Mouse (Mus musculus) lung, postnatal 4 days (tissue): ENCODE measurements at regions not wholly inside any gene's neighbourhood (a gene's known extent, or its start where the extent isn't known, plus 50 kb on each side); places are given as distances from the start of the nearest gene placed in this dataset.

Experiments used
- DNase-seq, 2 experiments: peaks; one replicate each; pipeline ENCODE4 v3.0.0; 2021

- DNase-seq = no peak
These were observed 190.0 kb upstream of the Tgfbr2 start for GRCm38 (mm10) chr9:116365016-116365685.

DNA sequence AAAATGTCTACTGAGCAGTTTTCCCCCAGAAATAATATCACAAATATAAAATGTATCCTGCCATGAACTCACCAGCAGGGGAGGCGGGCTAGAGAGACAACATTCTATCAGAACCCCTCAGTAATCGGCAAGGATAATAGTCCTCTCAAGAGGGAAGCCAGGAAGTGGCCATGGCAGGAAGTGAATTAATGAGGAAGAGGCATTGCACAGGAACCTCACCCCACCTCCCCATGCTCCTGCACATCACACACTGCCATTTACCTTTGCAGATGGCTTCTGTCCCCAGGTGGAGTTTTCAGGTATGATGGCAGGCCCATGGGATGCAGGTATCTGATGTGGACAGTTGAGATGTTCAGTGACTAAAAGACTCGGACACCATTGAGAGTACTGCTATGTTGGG, 185.9 kb upstream of the Tgfbr2 start:
- DNase-seq = no peak

DNA sequence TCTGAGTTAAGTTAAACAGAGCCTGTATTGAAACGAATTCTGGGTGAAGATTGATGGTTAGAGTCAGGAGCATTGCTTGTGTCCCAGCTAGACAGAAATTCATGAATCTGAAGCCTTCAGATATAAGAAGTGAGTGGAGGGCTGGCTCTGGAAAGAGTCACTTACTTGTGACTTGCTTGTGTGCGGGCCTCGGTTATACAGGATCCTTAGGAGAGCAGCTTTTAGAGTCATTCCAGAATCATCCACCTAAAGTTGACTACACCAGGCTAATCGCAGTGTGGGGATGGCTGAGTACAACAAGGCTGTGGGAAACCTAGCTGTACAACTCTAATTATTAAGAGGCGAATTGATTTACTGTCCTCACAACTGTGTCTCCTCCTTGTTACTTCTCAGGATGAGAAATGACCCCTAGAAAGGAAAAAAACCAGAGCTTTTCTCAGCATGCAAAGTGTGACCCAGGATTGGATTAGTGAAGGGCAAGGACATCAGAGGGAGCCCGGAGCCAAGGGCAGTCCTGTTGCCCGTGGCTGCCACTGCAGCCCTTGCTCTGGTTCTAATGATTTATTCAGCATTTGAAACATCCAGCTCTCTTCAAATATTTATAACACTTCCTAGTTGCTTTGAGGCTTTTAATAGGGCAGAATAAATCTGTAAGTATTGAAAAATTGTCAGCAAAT, 179.0 kb upstream of the Tgfbr2 start:
- no peak for DNase-seq

GRCm38 (mm10) chr9:116352801-116353494, 177.8 kb upstream of the Tgfbr2 start:
- DNase-seq = peak; percentile 62 to 83

- DNase-seq = peak; percentile 41 to 73
These were observed 175.8 kb upstream of the Tgfbr2 start for GRCm38 (mm10) chr9:116350804-116351547.

DNA sequence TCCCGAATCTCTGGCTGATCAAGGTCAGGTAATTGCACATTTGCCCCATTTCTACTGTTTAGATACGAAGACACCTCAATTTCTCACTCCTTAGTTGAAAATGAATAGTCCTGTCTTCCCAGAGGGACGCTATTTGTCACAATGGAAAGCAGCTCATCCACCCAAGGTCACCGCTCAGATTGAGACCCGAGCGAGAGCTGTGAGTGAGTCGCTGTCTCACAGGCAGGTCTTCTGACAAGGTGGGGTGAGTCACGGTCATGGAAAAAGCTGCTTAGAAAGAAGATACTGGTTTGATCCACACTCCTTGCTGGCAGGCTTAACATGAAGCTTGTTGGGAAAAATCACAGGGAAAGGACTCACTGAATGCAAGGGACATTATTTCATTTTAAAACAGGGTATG, 171.9 kb upstream of the Tgfbr2 start:
- DNase-seq = no peak

- DNase-seq = no peak
These were observed 171.3 kb upstream of the Tgfbr2 start for GRCm38 (mm10) chr9:116346495-116346894.

DNA sequence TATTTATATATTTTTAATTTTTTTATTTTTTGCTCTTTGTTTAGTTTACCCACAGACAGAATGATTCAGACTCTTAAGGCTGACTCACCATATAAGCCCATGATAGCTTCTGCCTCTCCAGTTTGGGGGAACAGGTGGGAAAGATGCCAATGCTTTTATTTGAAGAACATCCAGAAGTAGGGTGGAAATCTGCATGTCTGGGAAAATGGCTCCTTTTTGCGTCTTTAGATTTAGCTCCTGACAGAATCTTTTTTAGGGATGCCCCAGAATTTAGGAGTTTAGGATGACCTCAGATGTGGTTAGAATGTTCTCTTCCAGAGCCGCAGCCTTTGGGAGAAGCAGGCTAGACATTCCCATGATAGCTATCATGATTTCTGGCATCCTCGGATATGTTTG, 167.9 kb upstream of the Tgfbr2 start:
- no peak for DNase-seq

GRCm38 (mm10) chr9:116342446-116343085, 167.4 kb upstream of the Tgfbr2 start:
- no peak for DNase-seq

- DNase-seq = no peak
These were observed 166.8 kb upstream of the Tgfbr2 start for GRCm38 (mm10) chr9:116342009-116342408.

GRCm38 (mm10) chr9:116340952-116341351, 165.8 kb upstream of the Tgfbr2 start:
- peak in 1 of 2 experiments; percentile 39 for DNase-seq

- no peak for DNase-seq
These were observed 163.6 kb upstream of the Tgfbr2 start for GRCm38 (mm10) chr9:116338729-116339100.

DNA sequence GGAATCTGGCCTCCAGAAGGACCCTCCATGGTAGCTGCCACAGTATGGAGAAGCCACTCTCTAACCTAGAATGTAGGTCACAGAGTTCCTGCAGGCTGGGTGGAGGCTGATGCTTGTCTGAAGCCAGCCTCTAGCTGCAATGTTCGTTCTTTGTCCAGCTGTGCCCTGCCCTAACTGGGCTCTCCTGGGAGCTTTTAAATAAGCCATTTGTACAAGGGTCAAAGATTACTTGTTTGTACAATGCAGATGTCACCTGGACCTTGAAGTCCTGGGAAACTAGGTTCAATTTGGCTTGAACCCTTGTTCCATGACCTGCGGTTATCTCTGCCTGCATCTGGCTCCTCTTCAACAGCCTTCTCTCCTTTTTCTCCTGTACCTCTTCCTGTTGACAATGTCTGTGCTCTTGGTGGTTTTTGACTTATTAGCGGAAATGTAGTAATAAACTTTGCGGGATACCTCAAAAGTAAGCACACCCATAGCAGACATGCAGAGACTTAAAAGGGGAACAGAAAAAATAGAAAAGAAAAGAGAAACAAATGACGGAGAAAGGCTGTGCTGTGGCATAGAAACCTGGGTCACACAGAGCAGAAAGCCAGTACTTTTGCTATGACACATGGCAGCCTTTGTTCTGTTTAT, 163.1 kb upstream of the Tgfbr2 start:
- DNase-seq = peak in 1 of 2 experiments; percentile 8

DNA sequence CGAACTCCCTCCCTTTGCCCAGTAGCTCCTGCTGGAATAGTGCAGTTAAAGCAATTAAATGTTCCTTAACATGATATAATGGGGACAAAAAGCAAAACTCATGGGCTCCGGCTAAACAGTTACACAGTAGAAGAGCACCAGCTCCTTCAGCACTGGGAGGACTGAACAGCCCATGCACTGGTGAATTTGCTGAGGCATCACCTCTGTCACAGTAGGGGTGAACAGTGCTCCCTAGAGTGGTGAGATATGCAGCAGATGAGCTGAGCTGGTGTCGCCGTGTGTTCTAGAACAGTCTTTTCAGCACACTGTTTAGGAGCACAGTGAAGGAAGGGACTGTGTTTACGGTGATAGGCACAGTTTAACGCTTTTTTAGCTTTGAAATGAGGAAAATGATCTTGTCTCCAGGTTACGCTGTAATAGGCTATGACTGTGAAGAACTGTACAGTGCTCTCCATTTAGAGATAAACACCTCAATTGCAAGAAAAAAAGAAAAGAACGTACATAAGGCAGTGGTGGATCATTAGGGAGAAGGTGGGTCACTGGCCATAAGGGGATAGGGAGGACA, 162.4 kb upstream of the Tgfbr2 start:
- DNase-seq = no peak

DNA sequence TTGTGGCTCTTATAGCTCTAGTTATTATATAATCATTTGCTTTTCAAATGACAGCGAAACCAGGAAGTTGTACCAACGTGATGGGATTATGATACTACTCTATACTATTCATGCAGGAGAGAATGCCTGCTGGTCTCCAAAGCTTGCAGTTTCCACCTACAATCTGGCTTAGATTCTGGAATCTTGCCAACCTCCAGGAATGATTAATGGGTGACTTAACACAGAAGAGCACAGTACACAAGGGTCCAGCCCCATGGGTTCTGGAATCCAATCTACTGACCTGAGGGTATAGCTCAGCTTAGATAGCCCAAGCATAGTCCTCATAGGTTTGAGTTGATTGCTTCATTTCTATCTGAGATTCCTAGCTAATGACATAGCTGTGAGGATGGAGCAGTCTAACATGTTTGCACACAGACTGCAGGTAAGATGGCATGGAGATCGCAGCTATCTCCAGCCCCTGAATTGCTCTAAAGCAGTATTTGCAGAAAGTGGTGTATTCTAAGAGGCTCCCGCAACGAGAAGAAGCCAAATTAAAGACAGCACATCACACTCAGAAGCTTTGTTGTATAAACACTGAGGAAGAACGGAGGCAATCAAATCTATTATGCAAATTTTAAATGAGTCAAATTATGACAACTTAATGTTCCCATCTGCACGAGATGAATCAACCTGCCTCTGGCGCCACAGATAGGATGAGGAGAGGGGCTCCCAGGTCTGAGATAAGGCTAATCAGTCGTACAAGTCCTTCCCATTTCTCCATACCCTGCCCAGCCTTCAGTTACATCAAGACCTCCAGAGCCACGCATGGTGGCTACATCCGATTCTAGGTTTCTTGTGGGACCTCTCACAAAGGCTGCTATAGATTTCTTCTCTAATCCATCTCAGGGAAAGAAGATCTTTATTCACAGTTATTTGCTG, 160.7 kb upstream of the Tgfbr2 start:
- no peak for DNase-seq

GRCm38 (mm10) chr9:116333956-116334463, 158.8 kb upstream of the Tgfbr2 start:
- DNase-seq = no peak

DNA sequence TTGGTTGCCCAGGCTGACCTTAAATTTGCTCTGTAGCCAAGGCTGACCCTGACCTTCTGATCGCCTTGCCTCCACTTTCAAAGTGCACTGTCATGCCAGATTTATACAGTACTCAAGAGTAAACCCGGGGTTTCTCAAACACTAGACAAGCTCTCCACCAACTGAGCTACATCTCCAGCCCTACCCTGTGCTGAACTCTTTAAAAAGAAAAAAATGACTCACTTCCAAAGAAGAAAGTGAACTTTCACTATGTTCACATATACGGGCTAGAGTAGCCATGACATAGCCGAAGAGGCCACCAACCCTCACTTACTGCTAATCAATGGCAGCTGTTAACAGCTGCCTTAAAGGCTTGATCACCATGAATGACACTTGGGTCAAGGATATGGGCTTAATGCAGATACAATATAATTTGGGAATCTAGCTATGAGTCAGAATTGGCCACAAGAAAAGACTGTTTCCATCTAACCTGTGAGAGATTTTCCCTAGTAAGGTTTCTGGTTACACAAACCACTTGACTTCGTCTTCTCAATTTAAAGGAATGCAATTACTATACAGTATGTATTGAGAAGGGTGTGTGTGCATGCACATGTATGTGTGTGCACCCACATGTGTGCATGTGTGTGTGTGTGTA, 157.4 kb upstream of the Tgfbr2 start:
- DNase-seq = no peak

DNA sequence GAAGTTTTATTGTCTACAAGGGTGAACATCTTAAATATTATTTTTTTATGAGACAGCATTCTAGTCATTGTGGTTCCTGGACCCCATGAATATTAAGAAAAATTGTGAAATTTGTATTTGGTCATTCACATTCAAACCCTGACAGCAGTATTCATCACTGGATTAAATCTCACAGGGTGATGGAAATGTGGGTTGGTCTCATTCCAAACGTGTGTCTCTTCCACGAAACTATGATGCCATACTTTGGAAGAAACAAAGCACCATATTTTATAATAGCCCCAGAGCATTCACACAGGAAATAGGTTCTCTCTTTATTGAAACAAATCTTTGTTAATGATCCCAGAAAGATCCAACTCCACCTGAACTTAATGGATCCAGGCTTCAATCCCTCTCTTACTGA, 156.2 kb upstream of the Tgfbr2 start:
- no peak for DNase-seq

GRCm38 (mm10) chr9:116330796-116331195, 155.6 kb upstream of the Tgfbr2 start:
- no peak for DNase-seq

DNA sequence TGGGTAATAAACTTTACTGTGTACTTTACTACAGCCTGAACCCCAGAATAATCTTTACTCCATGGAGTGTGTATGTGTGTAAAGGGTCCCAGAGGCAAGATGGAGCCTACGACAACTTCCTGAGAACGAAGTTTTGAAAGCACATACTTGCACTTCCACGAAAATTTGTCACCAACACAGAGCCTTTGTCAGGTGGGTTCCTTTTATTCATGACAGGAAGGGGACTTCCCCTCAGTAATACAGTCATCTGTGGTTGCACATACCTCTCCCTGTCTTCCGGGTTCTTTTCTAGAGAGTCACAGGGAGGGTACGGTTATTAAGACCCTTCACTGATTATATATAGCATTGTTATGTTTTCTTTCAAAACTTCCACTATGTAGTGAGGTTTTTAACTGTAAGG, 154.0 kb upstream of the Tgfbr2 start:
- no peak for DNase-seq
